Mouse (Mus musculus): ENCODE data around the gene Dok3. TPM values are rescaled to one million over a fixed set of nuclear protein-coding genes. Genes with fewer than 3 reads are reported as not detected.

Gene Dok3
- total RNA-seq, 1 experiment from 2014 or later, result 3.4 TPM

DNA sequence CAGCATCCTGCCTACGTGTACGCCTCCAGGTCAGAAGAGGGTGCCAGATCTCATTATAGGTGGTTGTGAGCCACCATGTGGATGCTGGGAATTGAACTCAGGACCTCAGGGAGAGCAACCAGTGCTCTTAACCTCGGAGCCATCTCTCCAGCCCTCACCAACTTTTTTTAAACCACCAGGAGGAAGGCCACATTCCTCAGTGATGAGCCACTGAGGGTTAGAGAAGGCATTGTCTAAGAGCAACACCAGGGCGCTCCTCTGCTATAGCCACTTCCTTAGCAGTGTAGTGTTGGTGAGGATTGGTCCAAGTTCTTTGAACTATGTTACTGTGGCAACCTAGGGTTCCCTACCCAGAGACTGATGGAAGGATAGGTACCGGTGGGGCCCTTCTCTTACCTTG, 53.3 kb downstream of the Dok3 start:
- DNase-seq, result no peak

- no peak for DNase-seq
These were observed 54.5 kb downstream of the Dok3 start for GRCm38 (mm10) chr13:55474621-55475069.

- DNase-seq, result no peak
These were observed 55.1 kb downstream of the Dok3 start for GRCm38 (mm10) chr13:55473961-55474360.

Small RNA genes within 50 kb of the gene (microRNA-seq; reads per million reads assigned to microRNA genes)
- gene Mir6944 (1.0 to 3.2 reads per million in 2 experiments), gene Mir6945 (0 to 0.69 reads per million in 2 experiments)

Other genes with a start within 250 kb of the Dok3 start
- gene Prelid1, start 208.8 kb downstream of the Dok3 start, total RNA-seq (2021), result 153 and 156 TPM in 2 replicates
- 58.0 and 87.0 TPM in 2 replicates for gene Rab24, start 207.3 kb downstream of the Dok3 start, total RNA-seq (2021)
- gene Mxd3, start 199.5 kb downstream of the Dok3 start, total RNA-seq (2021), result 5.0 and 8.3 TPM in 2 replicates
- gene Lman2, start 166.5 kb downstream of the Dok3 start, total RNA-seq (2021), result 107 and 109 TPM in 2 replicates
- gene Rgs14, start 159.6 kb downstream of the Dok3 start, total RNA-seq (2021), result 0.70 and 0.86 TPM in 2 replicates
- gene Slc34a1, start 131.1 kb downstream of the Dok3 start, total RNA-seq (2021), result not detected in 2 replicates
- gene Pfn3, start 114.1 kb downstream of the Dok3 start, total RNA-seq (2021), result not detected in 2 replicates
- 0.15 and 3.3 TPM in 2 replicates for gene F12, start 102.5 kb downstream of the Dok3 start, total RNA-seq (2021)
- 47.9 and 62.1 TPM in 2 replicates for gene Grk6, start 84.2 kb downstream of the Dok3 start, total RNA-seq (2021)
- gene Prr7, start 65.0 kb downstream of the Dok3 start, total RNA-seq (2021), result 3.8 and 3.9 TPM in 2 replicates
- 14.6 and 19.1 TPM in 2 replicates for gene Dbn1, start 41.2 kb downstream of the Dok3 start, total RNA-seq (2021)
- gene Pdlim7, start 15.6 kb downstream of the Dok3 start, total RNA-seq (2021), result 17.6 and 18.7 TPM in 2 replicates
- 52.6 and 57.3 TPM in 2 replicates for gene Ddx41, start 7.4 kb upstream of the Dok3 start, total RNA-seq (2021)
- gene Fam193b, start 41.8 kb upstream of the Dok3 start, total RNA-seq (2021), result 75.2 and 75.3 TPM in 2 replicates
- gene Tmed9, start 44.4 kb upstream of the Dok3 start, total RNA-seq (2021), result 144 and 170 TPM in 2 replicates
- gene B4galt7, start 70.6 kb upstream of the Dok3 start, total RNA-seq (2021), result 16.4 and 19.7 TPM in 2 replicates
- 37.4 and 37.7 TPM in 2 replicates for gene Caml, start 93.7 kb upstream of the Dok3 start, total RNA-seq (2021)
- 39.2 and 48.2 TPM in 2 replicates for gene Ddx46, start 105.7 kb upstream of the Dok3 start, total RNA-seq (2021)
- 59.9 and 65.1 TPM in 2 replicates for gene B230219D22Rik, start 163.8 kb upstream of the Dok3 start, total RNA-seq (2021)
- 58.1 and 65.7 TPM in 2 replicates for gene Txndc15, start 185.4 kb upstream of the Dok3 start, total RNA-seq (2021)
- gene Pcbd2, start 198.1 kb upstream of the Dok3 start, total RNA-seq (2021), result 62.0 and 83.2 TPM in 2 replicates